Mouse (Mus musculus): Measurements from ENCODE around the gene Xkr7. TPM values are rescaled to one million over a fixed set of nuclear protein-coding genes. Genes with fewer than 3 reads are reported as not detected.

Gene Xkr7
- total and polyA plus RNA-seq, 2 experiments = not detected

- Histone ChIP-seq H3K9ac (ENCODE audit: low read depth, low read length) (no peak overlapping the region), H3K36me3 (ENCODE audit: control insufficient read depth, insufficient read depth, low read length) (no peaks in the 10 kb centered on the region), H3K27ac (replicated peaks; ENCODE audit: insufficient read depth, low read depth, low read length) (no peak overlapping the region), H3K27me3 (ENCODE audit: control insufficient read depth, insufficient read depth, low read length) (peaks cover 3% of the 10 kb centered on the region), H3K4me1 (ENCODE audit: control insufficient read depth, insufficient read depth, low read length) (no peaks in the 10 kb centered on the region), H3K79me2 (ENCODE audit: control insufficient read depth, insufficient read depth, low read length) (no peaks in the 10 kb centered on the region), H3K4me3 (ENCODE audit: insufficient read depth, low read depth, low read length) (no peak overlapping the region)
- TF ChIP-seq POLR2A (IDR thresholded peaks at IDR 0.05; ENCODE audit: extremely low read depth, insufficient read depth, low read length) (no peak), CTCF (IDR thresholded peaks at IDR 0.05; ENCODE audit: low read depth, low read length) (no peak)
- DNase-seq (ENCODE audit: extremely low read depth, low read depth, low spot score) = no peak
- WGBS = 73% methylated on average over 9 of the region's 9 CpGs
Observed at GRCm38 (mm10) chr2:153051537-153051936, 19.9 kb downstream of the Xkr7 start.

GRCm38 (mm10) chr2:153052700-153053351 is 21.2 kb downstream of the Xkr7 start:
- H3K79me2 ChIP-seq (ENCODE audit: control insufficient read depth, insufficient read depth, low read length) = no peaks in the 10 kb centered on the region
- DNase-seq (ENCODE audit: extremely low read depth, low read depth, low spot score) = no peak
- H3K36me3 ChIP-seq (ENCODE audit: control insufficient read depth, insufficient read depth, low read length) = no peaks in the 10 kb centered on the region
- 9% methylated on average over 30 of the region's 30 CpGs for WGBS
- no peak overlapping the region for H3K27ac ChIP-seq (replicated peaks; ENCODE audit: insufficient read depth, low read depth, low read length)
- TF ChIP-seq CTCF (IDR thresholded peaks at IDR 0.05; ENCODE audit: low read depth, low read length) = no peak
- TF ChIP-seq POLR2A (IDR thresholded peaks at IDR 0.05; ENCODE audit: extremely low read depth, insufficient read depth, low read length) = no peak
- peaks cover 3% of the 10 kb centered on the region for H3K27me3 ChIP-seq (ENCODE audit: control insufficient read depth, insufficient read depth, low read length)
- H3K4me1 ChIP-seq (ENCODE audit: control insufficient read depth, insufficient read depth, low read length) = no peaks in the 10 kb centered on the region
- H3K9ac ChIP-seq (ENCODE audit: low read depth, low read length) = no peak overlapping the region
- no peak overlapping the region for H3K4me3 ChIP-seq (ENCODE audit: insufficient read depth, low read depth, low read length)

- Histone ChIP-seq H3K27ac (replicated peaks; ENCODE audit: insufficient read depth, low read depth, low read length) (no peak overlapping the region), H3K4me1 (ENCODE audit: control insufficient read depth, insufficient read depth, low read length) (no peaks in the 10 kb centered on the region), H3K9ac (ENCODE audit: low read depth, low read length) (no peak overlapping the region), H3K36me3 (ENCODE audit: control insufficient read depth, insufficient read depth, low read length) (no peaks in the 10 kb centered on the region), H3K79me2 (ENCODE audit: control insufficient read depth, insufficient read depth, low read length) (no peaks in the 10 kb centered on the region), H3K27me3 (ENCODE audit: control insufficient read depth, insufficient read depth, low read length) (peaks cover 3% of the 10 kb centered on the region), H3K4me3 (ENCODE audit: insufficient read depth, low read depth, low read length) (no peak overlapping the region)
- 75% methylated on average over 8 of the region's 8 CpGs for WGBS
- TF ChIP-seq CTCF (IDR thresholded peaks at IDR 0.05; ENCODE audit: low read depth, low read length) = no peak
- no peak for TF ChIP-seq POLR2A (IDR thresholded peaks at IDR 0.05; ENCODE audit: extremely low read depth, insufficient read depth, low read length)
- no peak for DNase-seq (ENCODE audit: extremely low read depth, low read depth, low spot score)
Observed at GRCm38 (mm10) chr2:153053896-153054295, 22.2 kb downstream of the Xkr7 start.

- WGBS = 51% methylated on average over 6 of the region's 6 CpGs
- Histone ChIP-seq H3K4me3 (ENCODE audit: insufficient read depth, low read depth, low read length) (no peak overlapping the region), H3K27ac (replicated peaks; ENCODE audit: insufficient read depth, low read depth, low read length) (no peak overlapping the region), H3K9ac (ENCODE audit: low read depth, low read length) (no peak overlapping the region), H3K27me3 (ENCODE audit: control insufficient read depth, insufficient read depth, low read length) (peaks cover 3% of the 10 kb centered on the region), H3K79me2 (ENCODE audit: control insufficient read depth, insufficient read depth, low read length) (no peaks in the 10 kb centered on the region), H3K36me3 (ENCODE audit: control insufficient read depth, insufficient read depth, low read length) (no peaks in the 10 kb centered on the region), H3K4me1 (ENCODE audit: control insufficient read depth, insufficient read depth, low read length) (no peaks in the 10 kb centered on the region)
- DNase-seq (ENCODE audit: extremely low read depth, low read depth, low spot score) = no peak
- no peak for TF ChIP-seq POLR2A (IDR thresholded peaks at IDR 0.05; ENCODE audit: extremely low read depth, insufficient read depth, low read length)
- no peak for TF ChIP-seq CTCF (IDR thresholded peaks at IDR 0.05; ENCODE audit: low read depth, low read length)
Observed at GRCm38 (mm10) chr2:153055270-153055920, 23.7 kb downstream of the Xkr7 start.

GRCm38 (mm10) chr2:153058365-153058764 is 26.7 kb downstream of the Xkr7 start:
- Histone ChIP-seq H3K27ac (replicated peaks; ENCODE audit: insufficient read depth, low read depth, low read length) (no peak overlapping the region), H3K36me3 (ENCODE audit: control insufficient read depth, insufficient read depth, low read length) (no peaks in the 10 kb centered on the region), H3K4me1 (ENCODE audit: control insufficient read depth, insufficient read depth, low read length) (no peaks in the 10 kb centered on the region), H3K4me3 (ENCODE audit: insufficient read depth, low read depth, low read length) (no peak overlapping the region), H3K79me2 (ENCODE audit: control insufficient read depth, insufficient read depth, low read length) (no peaks in the 10 kb centered on the region), H3K27me3 (ENCODE audit: control insufficient read depth, insufficient read depth, low read length) (no peaks in the 10 kb centered on the region), H3K9ac (ENCODE audit: low read depth, low read length) (no peak overlapping the region)
- DNase-seq (ENCODE audit: extremely low read depth, low read depth, low spot score) = no peak
- TF ChIP-seq CTCF (IDR thresholded peaks at IDR 0.05; ENCODE audit: low read depth, low read length) = no peak
- WGBS = 77% methylated on average over 4 of the region's 4 CpGs

- DNase-seq (ENCODE audit: extremely low read depth, low read depth, low spot score) = no peak
- TF ChIP-seq POLR2A (IDR thresholded peaks at IDR 0.05; ENCODE audit: extremely low read depth, insufficient read depth, low read length) (no peak), CTCF (IDR thresholded peaks at IDR 0.05; ENCODE audit: low read depth, low read length) (no peak)
- Histone ChIP-seq H3K4me1 (ENCODE audit: control insufficient read depth, insufficient read depth, low read length) (no peaks in the 10 kb centered on the region), H3K27ac (replicated peaks; ENCODE audit: insufficient read depth, low read depth, low read length) (no peak overlapping the region), H3K79me2 (ENCODE audit: control insufficient read depth, insufficient read depth, low read length) (no peaks in the 10 kb centered on the region), H3K9ac (ENCODE audit: low read depth, low read length) (no peak overlapping the region), H3K36me3 (ENCODE audit: control insufficient read depth, insufficient read depth, low read length) (no peaks in the 10 kb centered on the region), H3K27me3 (ENCODE audit: control insufficient read depth, insufficient read depth, low read length) (no peaks in the 10 kb centered on the region), H3K4me3 (ENCODE audit: insufficient read depth, low read depth, low read length) (no peak overlapping the region)
- 83% methylated on average over 7 of the region's 7 CpGs for WGBS
Observed at GRCm38 (mm10) chr2:153060216-153060615, 28.6 kb downstream of the Xkr7 start.
